Mouse (Mus musculus) midbrain, postnatal 0 days (tissue): ENCODE measurements around the gene Med15. TPM values are rescaled to one million over a fixed set of nuclear protein-coding genes. Genes with fewer than 3 reads are reported as not detected.

ENCODE experiments used
- ATAC-seq: fragments of 200-750 bp; cut with Nextera tagmentation; 2 replicates; pipeline ENCODE4 v1.8.0; 2017; ENCODE audit warnings: moderate number of reproducible peaks, mild to moderate bottlenecking, moderate TSS enrichment, moderate library complexity; ENCODE audit not compliant: low FRiP score
- DNase-seq: peaks from one replicate; pipeline ENCODE4 v3.0.0-alpha.2; 2015; ENCODE audit warnings: low spot score
- H3K27ac ChIP-seq: fragments of 300-500 bp; sonication (generic); 2 replicates; pipeline ENCODE4 v1.5.1; 2014; ENCODE audit warnings: low read depth, mild to moderate bottlenecking, low read length, mixed read lengths
- H3K27me3 ChIP-seq: fragments of 300-500 bp; sonication (generic); 2 replicates; pipeline ENCODE4 v1.6.1; 2014; ENCODE audit warnings: low read length, control low read depth, mixed read lengths; ENCODE audit not compliant: insufficient read depth
- H3K36me3 ChIP-seq: fragments of 300-500 bp; sonication (generic); 2 replicates; pipeline ENCODE4 v1.6.1; 2014; ENCODE audit warnings: low read length, control low read depth, mixed read lengths; ENCODE audit not compliant: insufficient read depth
- H3K4me1 ChIP-seq: fragments of 300-500 bp; sonication (generic); 2 replicates; pipeline ENCODE4 v1.6.1; 2014; ENCODE audit warnings: mild to moderate bottlenecking, control low read depth, antibody characterized with exemption, low read length, mixed read lengths; ENCODE audit not compliant: insufficient read depth
- H3K4me2 ChIP-seq: fragments of 300-500 bp; sonication (generic); 2 replicates; pipeline ENCODE4 v1.6.1; 2014; ENCODE audit warnings: low read depth, mild to moderate bottlenecking, low read length, mixed read lengths; ENCODE audit not compliant: poor library complexity, severe bottlenecking
- H3K4me3 ChIP-seq: fragments of 300-500 bp; sonication (generic); 2 replicates; pipeline ENCODE4 v1.5.1; 2014; ENCODE audit warnings: low read depth, mild to moderate bottlenecking, low read length, moderate library complexity
- H3K9ac ChIP-seq: fragments of 300-500 bp; sonication (generic); replicated peaks from 2 replicates; pipeline ENCODE4 v1.6.1; 2014; ENCODE audit warnings: mild to moderate bottlenecking, low read length, moderate library complexity, mixed read lengths; ENCODE audit not compliant: poor library complexity, severe bottlenecking
- H3K9me3 ChIP-seq: fragments of 300-500 bp; sonication (generic); 2 replicates; pipeline ENCODE4 v1.6.1; 2016; ENCODE audit warnings: low read length, control low read depth
- CTCF ChIP-seq: IDR thresholded peaks from 2 replicates; pipeline ENCODE4 v1.5.1; 2016; ENCODE audit warnings: antibody characterized with exemption, mild to moderate bottlenecking
- WGBS: fragments of 180-500 bp; shearing (Covaris S2); extraction: QIAGEN DNeasy Blood & Tissue Kit; methylation state at CpG from one replicate; pipeline ENCODE4 v1.1.7; 2014; 5-methylcytosine and 5-hydroxymethylcytosine counted together
- polyA plus RNA-seq: library from polyadenylated mRNA; unstranded; fragments of >200 nt; fragmentation: Nextera tagmentation; extraction: Ambion mirVana; gene quantifications from 2 replicates; pipeline ENCODE4 v1.2.1, GENCODE M21; 2015
- total RNA-seq: library from RNA; depleted of rRNA; stranded (reverse); fragments of >200 nt; gene quantifications from 2 replicates; pipeline ENCODE4 v1.2.3, GENCODE M21; 2014

Gene Med15
- total and polyA plus RNA-seq, 2 experiments from 2014 or later: 49.3 to 58.3 TPM

DNA sequence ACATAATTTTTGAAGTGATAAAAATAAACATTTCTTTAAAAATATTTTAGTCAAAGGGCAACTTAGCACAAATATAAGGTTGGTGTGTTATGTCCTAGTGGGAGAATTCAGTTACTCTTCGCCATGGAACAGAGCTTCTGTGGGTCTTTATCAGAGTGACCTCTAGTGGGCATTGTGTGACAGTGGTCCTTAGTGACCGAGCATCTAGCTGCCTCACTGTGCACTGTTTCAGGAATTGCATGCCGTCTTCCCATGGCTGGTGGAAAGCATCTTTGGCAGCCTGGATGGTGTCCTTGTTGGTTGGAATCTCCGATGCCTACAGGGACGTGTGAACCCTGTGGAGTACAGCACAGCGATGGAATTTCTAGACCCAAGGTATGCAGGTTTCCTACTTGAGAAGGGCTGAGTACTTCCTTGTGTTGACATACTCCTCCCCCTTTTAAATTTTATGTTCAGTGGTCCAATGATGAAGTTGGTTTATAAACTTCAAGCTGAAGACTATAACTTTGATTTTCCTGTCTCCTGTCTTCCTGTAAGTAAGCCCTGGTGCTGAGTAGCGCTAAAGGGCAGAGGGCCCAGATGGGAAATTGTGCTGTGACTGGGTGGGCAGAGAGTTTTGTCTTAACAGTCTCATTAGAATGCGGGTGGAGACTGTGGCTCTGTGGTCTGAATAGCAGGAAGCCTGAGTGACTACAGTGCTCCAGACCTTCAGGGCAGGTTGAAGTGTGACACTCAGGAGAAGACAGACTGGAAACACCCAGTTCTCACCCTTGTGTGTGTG lies 107.0 kb downstream of the Med15 start:
- Histone ChIP-seq H3K27me3 (no peaks in the 10 kb centered on the region), H3K36me3 (peaks cover 53% of the 10 kb centered on the region), H3K4me1 (no peaks in the 10 kb centered on the region), H3K9me3 (no peaks in the 10 kb centered on the region), H3K9ac (no peak overlapping the region), H3K4me2 (no peak overlapping the region), H3K4me3 (no peak overlapping the region), H3K27ac (no peak overlapping the region)
- ATAC-seq (0 out of 2 replicates have a peak, but pooled peaks have one; percentile 60), DNase-seq (peak; percentile 74)
- WGBS: 70% methylated on average over 8 of the region's 8 CpGs
- peak; percentile 82 for TF ChIP-seq CTCF

DNA sequence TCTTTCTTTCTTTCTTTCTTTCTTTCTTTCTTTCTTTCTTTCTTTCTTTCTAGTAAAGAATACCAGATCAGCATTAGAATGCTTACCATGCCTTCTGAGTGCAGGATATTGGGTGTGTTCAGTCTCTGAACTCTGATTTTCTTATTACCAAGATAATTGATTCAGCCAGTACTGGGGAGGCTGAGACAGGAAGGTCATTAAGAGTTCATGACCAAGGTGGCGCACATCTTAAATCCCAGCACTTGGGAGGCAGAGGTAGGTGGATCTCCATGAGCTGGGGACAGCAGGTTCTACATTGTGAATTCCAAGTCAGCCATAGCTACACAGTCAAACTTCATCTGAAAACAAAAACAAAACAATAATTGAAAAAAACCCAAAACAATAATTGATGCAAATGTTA lies 110.8 kb downstream of the Med15 start:
- H3K4me2 ChIP-seq: no peak overlapping the region
- H3K4me1 ChIP-seq: no peaks in the 10 kb centered on the region; the same call in 1 of the 2 replicates
- 91% methylated on average over 1 of the region's 1 CpGs for WGBS
- TF ChIP-seq CTCF: no peak
- no peak overlapping the region for H3K27ac ChIP-seq
- no peak overlapping the region for H3K4me3 ChIP-seq
- H3K27me3 ChIP-seq: no peaks in the 10 kb centered on the region
- DNase-seq: no peak
- no peaks in the 10 kb centered on the region for H3K9me3 ChIP-seq
- H3K36me3 ChIP-seq: peaks cover 20% of the 10 kb centered on the region
- ATAC-seq: no peak
- H3K9ac ChIP-seq: no peak overlapping the region

DNA sequence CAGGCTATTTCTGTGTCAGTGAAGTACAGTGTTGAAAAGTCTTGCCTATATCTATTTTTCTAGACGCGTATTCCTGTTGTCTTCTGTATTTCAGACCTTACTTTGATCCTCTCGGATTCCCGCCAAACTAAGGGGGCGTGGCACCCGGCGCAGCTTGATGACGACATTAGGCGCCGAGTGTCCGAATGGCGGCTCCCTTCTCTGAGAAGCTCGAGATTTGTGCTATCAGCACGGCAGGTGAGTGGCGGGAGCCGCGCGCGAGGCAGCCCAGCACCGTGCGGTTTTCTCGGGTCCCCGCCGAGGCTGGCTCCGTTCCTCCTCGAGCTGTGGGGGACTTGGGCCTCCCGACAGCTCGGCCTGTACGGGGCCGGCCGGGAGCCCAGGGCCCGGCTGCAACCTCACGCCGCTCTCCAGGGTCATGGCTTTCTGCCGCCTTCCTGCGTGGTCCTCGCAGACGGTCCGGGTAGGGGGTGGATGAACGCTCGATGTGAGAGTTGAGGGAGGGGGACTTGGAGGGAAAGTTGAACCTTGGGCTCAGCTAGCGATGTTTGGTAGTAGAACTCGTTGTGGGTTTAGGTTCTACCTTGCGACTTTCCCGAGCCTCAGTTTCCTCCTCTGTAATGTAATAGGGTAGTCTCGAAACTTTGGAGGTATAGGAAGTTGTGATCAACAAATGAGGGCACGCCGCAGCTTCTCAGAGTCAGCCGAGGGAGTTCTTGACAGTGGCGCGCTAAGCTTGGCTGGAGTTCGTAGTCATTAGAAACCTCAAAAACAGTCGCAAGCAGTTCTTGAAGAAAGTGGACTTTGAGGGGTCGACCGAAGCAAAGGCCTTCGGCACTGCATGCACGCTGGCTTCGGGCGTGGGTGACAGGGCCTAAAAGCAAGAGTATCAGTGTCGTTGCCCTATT lies 113.2 kb downstream of the Med15 start, which contains the start of gene Smpd4:
Smpd4 (plus strand) TSS at position 157 of the 908 bp plus-strand sequence.
- Histone ChIP-seq H3K9ac (peak within 1 kb of the TSS; percentile 94), H3K4me2 (peak within 1 kb of the TSS; percentile 86), H3K9me3 (no peaks in the 10 kb centered on the region), H3K4me3 (peak within 1 kb of the TSS; percentile 99), H3K36me3 (peaks cover 8% of the 10 kb centered on the region; the same call in 1 of the 2 replicates), H3K4me1 (no peaks in the 10 kb centered on the region; the same call in 1 of the 2 replicates), H3K27me3 (no peaks in the 10 kb centered on the region), H3K27ac (no peak within 1 kb of the TSS)
- peak; percentile 90 for DNase-seq
- ATAC-seq: peak; percentile 81
- TF ChIP-seq CTCF: no peak
- WGBS: 3% methylated on average over 55 of the region's 60 CpGs

DNA sequence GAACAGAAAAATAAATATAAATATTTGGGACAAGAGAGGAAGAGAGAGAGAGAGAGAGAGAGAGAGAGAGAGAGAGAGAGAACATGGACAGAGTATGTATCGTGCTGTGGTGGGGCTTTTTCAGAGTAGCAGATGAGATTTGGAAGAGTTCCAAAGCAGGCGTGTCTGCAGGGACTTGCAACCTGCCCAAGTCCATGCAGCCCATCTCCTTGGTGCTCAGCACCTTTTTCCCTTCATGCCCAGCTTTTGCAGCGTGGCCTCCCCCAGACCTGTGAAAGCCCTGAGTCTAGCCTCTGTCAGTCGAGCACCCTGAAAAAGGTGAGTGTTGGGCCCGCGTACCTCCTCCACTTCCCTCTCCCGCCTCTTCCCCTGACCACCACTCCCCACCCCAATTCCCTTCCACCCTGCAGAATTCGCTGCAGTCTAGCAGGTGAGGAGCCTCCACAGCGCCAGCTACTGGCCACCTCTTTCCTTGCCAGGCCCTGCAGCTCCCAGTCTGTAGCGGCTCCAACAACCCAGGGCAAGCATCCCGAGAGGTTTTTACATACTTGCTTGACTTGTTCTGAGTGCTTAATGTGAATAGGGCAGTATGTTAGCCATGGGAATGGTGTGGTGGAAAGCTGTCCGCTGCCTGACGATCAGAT lies 114.6 kb downstream of the Med15 start:
- H3K9me3 ChIP-seq: no peaks in the 10 kb centered on the region
- WGBS: 11% methylated on average over 13 of the region's 13 CpGs
- no peak overlapping the region for H3K27ac ChIP-seq
- ATAC-seq (0 out of 2 replicates have a peak, but pooled peaks have one; percentile 20), DNase-seq (peak; percentile 48)
- H3K9ac ChIP-seq: no peak overlapping the region
- no peak overlapping the region for H3K4me2 ChIP-seq
- peaks cover 3% of the 10 kb centered on the region; the same call in 1 of the 2 replicates for H3K36me3 ChIP-seq
- no peak overlapping the region for H3K4me3 ChIP-seq
- no peaks in the 10 kb centered on the region for H3K27me3 ChIP-seq
- peak; percentile 76 for TF ChIP-seq CTCF
- no peaks in the 10 kb centered on the region; the same call in 1 of the 2 replicates for H3K4me1 ChIP-seq

DNA sequence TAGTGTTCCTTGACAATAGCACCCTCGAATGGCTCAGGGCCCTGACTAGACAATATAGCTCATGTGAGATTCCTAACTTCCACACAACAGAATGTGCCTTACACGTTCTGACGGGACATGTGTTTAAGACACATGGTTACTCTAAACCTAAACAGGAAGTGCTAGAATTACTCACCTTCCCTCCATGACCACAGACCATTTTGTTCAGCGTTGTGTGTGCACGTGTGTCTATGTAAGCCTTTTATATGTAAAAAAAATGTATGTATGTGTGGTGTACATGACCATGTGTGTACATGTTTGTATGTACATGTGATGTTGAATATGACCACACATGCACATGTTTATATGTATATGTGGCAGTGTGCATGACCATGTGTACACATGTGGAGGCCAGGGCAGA lies 116.5 kb downstream of the Med15 start:
- ATAC-seq: no peak
- TF ChIP-seq CTCF: no peak
- WGBS: 85% methylated on average over 5 of the region's 5 CpGs

More for the DNA sequence above, 116.5 kb downstream of the Med15 start:
- H3K4me3 ChIP-seq: no peak overlapping the region
- H3K9ac ChIP-seq: no peak overlapping the region
- no peak overlapping the region for H3K4me2 ChIP-seq
- no peaks in the 10 kb centered on the region; the same call in 1 of the 2 replicates for H3K4me1 ChIP-seq
- no peak overlapping the region for H3K27ac ChIP-seq
- DNase-seq: no peak
- no peaks in the 10 kb centered on the region for H3K36me3 ChIP-seq
- H3K9me3 ChIP-seq: no peaks in the 10 kb centered on the region
- H3K27me3 ChIP-seq: no peaks in the 10 kb centered on the region
